Mouse (Mus musculus) left cerebral cortex, postnatal 10 days (tissue): ENCODE data around the gene Pnkd. TPM values are rescaled to one million over a fixed set of nuclear protein-coding genes. Genes with fewer than 3 reads are reported as not detected.
"Not testable (repeated sequence)": the region's sequence is repeated elsewhere in the genome, so short reads cannot be mapped to it uniquely, and the experiment has no call there.

Source experiments
- DNase-seq, 2 experiments: peaks; one replicate each; pipeline ENCODE4 v3.0.0; 2021 to 2022; ENCODE audit warnings: low spot score in 2 of 2, mixed read lengths in 1 of 2; ENCODE audit errors: extremely low spot score in 1 of 2
- intact Hi-C: fragments of 180-260 bp; cut with DNase I; formaldehyde crosslinking; loops from one replicate; pipeline ENCODE4 v1.15.1; 2025
- total RNA-seq, 2 experiments: library from RNA; stranded (reverse); gene quantifications; 2 replicates each; pipeline ENCODE4 v1.2.3; 2021

The Pnkd gene
- total RNA-seq, 2 experiments from 2014 or later: 109 to 124 TPM

DNA sequence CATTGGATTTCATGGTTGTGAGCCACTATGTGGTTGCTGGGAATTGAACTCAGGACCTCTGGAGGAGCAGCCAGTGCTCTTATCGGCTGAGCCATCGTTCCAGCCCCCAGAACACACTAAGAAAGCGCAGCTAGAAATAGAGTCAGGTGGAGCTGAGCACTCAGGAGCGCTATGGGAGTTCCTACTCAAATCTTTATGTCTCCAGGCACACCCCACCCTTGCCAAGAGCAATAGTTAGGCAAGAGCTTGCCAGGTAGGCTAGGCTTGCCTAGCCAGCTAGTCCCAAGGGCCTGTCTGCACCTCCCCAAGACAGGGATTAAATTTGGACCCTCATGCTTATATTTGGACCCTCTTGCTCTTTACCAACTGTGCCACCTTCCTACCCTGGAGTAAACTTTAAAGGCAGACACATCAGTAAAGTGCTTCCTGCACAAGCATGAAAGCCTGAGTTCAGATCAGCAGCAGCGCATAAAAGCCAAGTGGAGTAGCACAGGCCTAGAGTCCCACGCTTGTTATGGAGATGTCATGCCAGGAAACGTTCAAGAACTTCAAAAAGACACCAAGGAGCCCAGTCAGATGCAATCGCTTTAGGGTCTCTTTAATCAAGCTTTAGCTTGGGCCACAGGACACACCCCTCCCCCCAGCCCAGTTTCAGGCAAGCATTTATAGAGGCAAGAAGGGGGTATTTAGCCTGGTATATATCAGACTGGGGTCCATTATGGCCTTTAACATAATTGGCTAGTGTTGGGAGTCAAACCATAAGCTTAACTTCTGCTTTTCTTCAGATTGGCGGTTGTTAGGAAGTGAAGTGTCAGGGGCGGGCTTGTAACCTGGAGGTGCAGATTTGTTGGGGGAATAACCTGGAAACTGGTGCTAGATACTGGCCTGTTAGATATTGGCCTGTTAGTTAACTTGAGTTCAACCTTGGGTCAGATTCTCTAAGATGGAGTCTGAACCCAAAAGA, 23.6 kb downstream of the Pnkd start:
- no peak for DNase-seq
- intact Hi-C loops: no loop called here

GRCm38 (mm10) chr1:74309767-74310166, 25.0 kb downstream of the Pnkd start:
- no peak for DNase-seq
- intact Hi-C loops: loop anchor here (5.0 kb wide), 1 partner anchor 143 kb away; no protein-coding TSS in a partner anchor

- peak; percentile 71 to 84 for DNase-seq
- intact Hi-C loops: loop anchor here (2.0 to 5.0 kb wide), 2 partner anchors 50 to 139 kb away; partner anchors contain the start of gene Catip
Measured at GRCm38 (mm10) chr1:74313049-74313692, 28.4 kb downstream of the Pnkd start.

DNA sequence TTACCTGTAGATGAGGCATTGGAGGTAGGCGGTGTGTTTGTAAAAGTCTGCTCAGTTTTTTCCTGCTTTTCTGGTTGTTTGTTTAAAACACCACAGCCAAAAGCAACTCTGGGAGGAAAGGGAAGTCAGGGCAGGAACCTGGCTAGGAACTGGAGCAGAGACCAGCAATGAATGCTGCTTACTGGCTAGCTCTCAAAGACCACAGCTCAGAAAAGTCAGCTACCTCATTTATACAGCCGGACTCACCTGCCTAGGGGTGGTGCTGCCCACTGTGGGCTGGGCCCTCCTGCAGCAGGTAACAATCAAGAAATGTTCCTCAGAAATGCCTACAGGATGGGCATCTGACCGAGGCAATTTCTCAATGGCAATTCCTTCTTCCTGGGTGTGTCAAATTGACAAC, 30.1 kb downstream of the Pnkd start:
- intact Hi-C loops: loop anchor here (5.0 kb wide), 1 partner anchor 138 kb away; no protein-coding TSS in a partner anchor
- peak in 1 of 2 experiments; percentile 28 for DNase-seq

DNA sequence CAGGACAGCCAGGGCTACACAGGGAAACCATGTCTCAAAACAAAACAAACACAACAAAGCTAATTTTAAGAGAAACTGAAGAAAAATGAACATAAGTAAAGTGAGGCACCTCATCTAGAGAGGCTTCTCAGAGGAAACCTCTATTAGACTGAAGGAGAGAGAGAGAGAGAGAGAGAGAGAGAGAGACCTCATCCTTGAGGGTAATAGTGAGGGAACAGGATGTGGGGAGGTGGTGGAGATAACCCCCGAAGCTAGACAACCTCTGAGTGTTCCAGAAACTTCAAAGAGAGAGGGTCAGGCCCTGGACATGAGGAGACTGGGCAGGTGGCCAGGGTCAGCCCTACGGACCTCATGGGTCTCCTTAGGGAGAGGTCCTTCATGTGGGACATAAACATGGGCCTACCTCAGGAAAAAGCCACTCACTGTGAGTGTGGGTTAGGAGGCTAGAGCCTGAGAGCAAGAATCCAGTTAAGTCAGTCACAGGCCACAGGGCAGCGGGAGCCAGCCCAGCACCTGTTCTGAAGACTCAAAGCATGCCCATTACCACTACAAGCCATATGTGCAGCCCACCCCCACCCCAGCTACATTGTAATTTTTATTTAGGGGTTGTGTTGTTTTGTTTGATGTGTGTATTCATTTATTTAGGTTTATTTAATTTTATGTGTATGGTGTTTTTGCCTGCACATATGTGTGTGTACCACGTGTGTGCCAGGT, 31.5 kb downstream of the Pnkd start:
- DNase-seq: peak in 1 of 2 experiments; percentile 80
- intact Hi-C loops: no loop called here

DNA sequence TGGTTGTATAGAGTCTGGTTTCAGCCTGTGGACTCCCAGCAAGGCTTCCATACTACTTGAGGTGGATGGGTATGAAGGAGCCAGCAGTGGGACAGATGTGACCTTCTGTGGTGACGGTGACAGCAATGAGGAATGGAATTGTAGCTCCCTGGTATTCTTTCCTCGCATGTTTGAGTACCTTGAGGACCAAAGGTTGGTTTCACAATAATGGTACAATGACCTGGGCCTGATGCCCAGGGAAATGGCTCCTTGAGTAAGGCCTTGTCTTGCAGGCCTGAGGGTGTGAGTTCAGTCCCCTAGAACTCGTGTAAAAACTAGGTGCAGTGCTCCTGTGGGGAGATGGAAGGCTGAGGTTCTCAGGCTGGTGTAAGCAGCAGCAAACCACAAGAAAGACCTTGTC, 34.0 kb downstream of the Pnkd start:
- DNase-seq: no peak
- intact Hi-C loops: no loop called here

DNA sequence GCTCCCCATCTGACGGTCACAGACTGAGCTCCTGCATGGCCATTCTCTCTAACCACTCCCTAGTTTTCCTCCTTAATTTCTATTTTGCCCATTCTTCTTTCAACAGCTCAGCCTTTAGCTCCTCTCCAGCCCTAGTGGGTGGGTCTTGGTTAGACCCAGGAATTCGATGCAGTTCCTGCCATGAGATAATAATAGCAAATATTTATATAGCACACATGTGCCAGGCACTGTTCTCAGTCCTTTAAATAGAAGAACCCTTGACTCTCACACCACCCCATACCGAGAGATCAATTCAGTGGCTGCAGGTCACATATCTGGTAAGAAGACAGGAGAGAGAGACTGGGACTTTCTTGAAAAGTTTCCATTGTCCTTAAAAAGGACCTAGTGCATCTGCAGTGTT, 36.7 kb downstream of the Pnkd start:
- intact Hi-C loops: no loop called here
- DNase-seq: no peak

DNA sequence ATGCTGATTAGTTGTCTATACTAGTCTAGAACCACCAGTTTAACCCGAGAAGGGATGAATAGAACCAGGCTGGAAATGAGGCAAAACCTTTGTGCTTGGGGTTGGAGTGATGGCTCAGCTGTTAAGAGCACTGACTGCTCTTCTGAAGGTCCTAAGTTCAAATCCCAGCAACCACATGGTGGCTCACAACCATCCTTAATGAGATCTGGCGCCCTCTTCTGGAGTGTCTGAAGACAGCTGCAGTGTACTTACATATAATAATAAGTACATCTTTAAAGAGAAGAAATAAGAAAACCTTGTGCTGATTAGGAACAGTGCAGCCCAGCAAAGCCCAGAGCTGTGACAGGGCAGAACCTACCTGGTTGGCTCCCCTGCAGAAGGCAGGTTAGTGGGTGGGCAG, 42.2 kb downstream of the Pnkd start:
- intact Hi-C loops, DNase-seq: not testable (repeated sequence)

GRCm38 (mm10) chr1:74329899-74330431, 45.2 kb downstream of the Pnkd start:
- intact Hi-C loops: no loop called here
- DNase-seq: no peak

GRCm38 (mm10) chr1:74331046-74331681, 46.4 kb downstream of the Pnkd start:
- peak in 1 of 2 experiments; percentile 65 for DNase-seq
- intact Hi-C loops: no loop called here

GRCm38 (mm10) chr1:74332241-74332763, 47.6 kb downstream of the Pnkd start:
- intact Hi-C loops: no loop called here

GRCm38 (mm10) chr1:74332930-74333329, 48.2 kb downstream of the Pnkd start:
- DNase-seq: no peak
- intact Hi-C loops: no loop called here

More at GRCm38 (mm10) chr1:74332241-74332763, 47.6 kb downstream of the Pnkd start:
- DNase-seq: peak; percentile 94 to 95

- intact Hi-C loops: no loop called here
- no peak for DNase-seq
Measured at GRCm38 (mm10) chr1:74334607-74335006, 49.9 kb downstream of the Pnkd start.

DNA sequence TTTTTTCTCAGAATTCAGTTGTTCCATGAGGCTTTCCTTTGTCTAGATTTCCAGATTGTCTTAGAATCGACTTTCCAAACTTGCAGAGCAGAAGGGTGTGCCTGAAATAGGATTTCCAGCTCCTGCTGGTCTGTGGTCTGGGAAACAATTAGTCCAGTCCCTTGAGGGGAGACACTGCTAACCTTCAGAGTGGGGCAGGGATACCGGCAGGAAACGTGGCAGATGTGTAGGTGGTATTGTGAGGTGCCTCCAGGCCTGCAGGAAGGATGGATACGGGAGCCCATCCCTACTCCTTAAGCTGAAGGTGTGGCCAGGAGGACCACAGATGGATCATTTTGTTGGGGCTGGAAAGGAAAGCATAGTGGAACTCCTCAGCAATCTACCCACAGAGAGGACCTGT, 50.3 kb downstream of the Pnkd start:
- intact Hi-C loops: no loop called here
- DNase-seq: no peak

GRCm38 (mm10) chr1:74335436-74336170, 50.9 kb downstream of the Pnkd start:
- intact Hi-C loops: no loop called here
- no peak for DNase-seq

DNA sequence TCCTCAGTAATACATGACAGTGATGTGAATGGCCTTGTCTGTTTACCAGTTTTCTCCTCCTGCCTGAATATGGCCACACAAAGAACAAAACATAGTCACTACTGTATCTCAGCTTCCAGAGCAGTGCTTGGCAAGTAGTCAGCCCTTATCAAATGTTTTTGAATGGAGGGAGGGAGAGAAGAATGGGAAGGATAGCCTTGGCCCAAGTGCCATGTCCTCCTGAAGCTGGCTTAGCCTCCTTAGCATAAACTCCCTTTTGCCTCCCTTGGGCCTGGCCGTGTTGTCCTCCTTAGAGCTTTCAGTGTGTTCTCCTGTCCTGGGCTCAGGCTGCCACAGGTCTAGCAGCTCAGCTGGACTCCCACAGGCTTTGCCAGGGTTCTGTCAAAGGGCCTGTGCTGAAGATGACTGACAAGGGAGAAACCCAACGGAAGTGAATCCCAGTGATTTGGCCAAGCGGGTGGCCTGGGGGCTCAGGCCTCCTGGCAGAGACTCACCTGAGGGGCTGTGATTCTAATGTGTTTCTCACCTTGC, 52.6 kb downstream of the Pnkd start:
- intact Hi-C loops: no loop called here
- DNase-seq: no peak

- no peak for DNase-seq
- intact Hi-C loops: no loop called here
Measured at GRCm38 (mm10) chr1:74338013-74338412, 53.3 kb downstream of the Pnkd start.
